ENCODE assay signal across 32 mouse cellular contexts in genomic region chr7:144307853-144308409, GRCm38 (mm10).
DNase-seq lines count a peak whose midpoint lies in the region; ATAC-seq lines count a peak whose summit lies in the region.
"Had no signal": no experiment of that assay in that cellular context is flagged by ENCODE, and none has a peak within 500 bp of the region (broad histone marks: within the 10 kb centered on the region; RNA-seq: fewer than 3 reads in every experiment).

No protein-coding gene starts in this region.

- H3K9ac ChIP-seq in hindbrain, embryonic 15.5 days, result no peak overlapping the region
- no peak overlapping the region for H3K9ac ChIP-seq in hindbrain, embryonic 13.5 days
- H3K9ac ChIP-seq in midbrain, embryonic 12.5 days (replicated peaks), result no peak overlapping the region
- H3K9ac ChIP-seq in midbrain, embryonic 11.5 days (ENCODE audit: low read length), result no peak overlapping the region
- H3K9ac ChIP-seq in midbrain, embryonic 16.5 days (ENCODE audit: low read depth, low read length), result 0 out of 2 replicates have a peak overlapping the region, but pooled peaks have one; percentile 7
- H3K9ac ChIP-seq: embryonic facial prominence, embryonic 15.5 days; forebrain, embryonic 12.5 days; heart, embryonic 15.5 days; hindbrain, embryonic 14.5 days; limb, embryonic 12.5 days; liver, embryonic 15.5 days; lung, embryonic 14.5 days; neural tube, embryonic 12.5 days; stomach, embryonic 15.5 days had no signal

- no peak overlapping the region for H3K4me3 ChIP-seq in hindbrain, embryonic 15.5 days
- H3K4me3 ChIP-seq in hindbrain, embryonic 13.5 days, result no peak overlapping the region
- H3K4me3 ChIP-seq in midbrain, embryonic 12.5 days, result no peak overlapping the region
- no peak overlapping the region for H3K4me3 ChIP-seq in midbrain, embryonic 11.5 days (ENCODE audit: low read depth, low read length)
- H3K4me3 ChIP-seq in midbrain, embryonic 16.5 days (ENCODE audit: low read depth, low read length), result no peak overlapping the region
- H3K4me3 ChIP-seq: embryonic facial prominence, embryonic 10.5 days; embryonic facial prominence, embryonic 15.5 days; forebrain, embryonic 12.5 days; heart, embryonic 10.5 days; heart, embryonic 15.5 days; limb, embryonic 12.5 days; liver, embryonic 15.5 days; myocyte; neural tube, embryonic 12.5 days; stomach, embryonic 15.5 days had no signal

- no peak overlapping the region for H3K4me2 ChIP-seq in hindbrain, embryonic 15.5 days
- H3K4me2 ChIP-seq in hindbrain, embryonic 13.5 days, result no peak overlapping the region
- H3K4me2 ChIP-seq in midbrain, embryonic 12.5 days (replicated peaks), result no peak overlapping the region
- H3K4me2 ChIP-seq in midbrain, embryonic 11.5 days, result no peak overlapping the region
- no peak overlapping the region for H3K4me2 ChIP-seq in midbrain, embryonic 16.5 days (ENCODE audit: low read length)
- H3K4me2 ChIP-seq: embryonic facial prominence, embryonic 15.5 days; forebrain, embryonic 12.5 days; heart, embryonic 15.5 days; hindbrain, embryonic 14.5 days; limb, embryonic 12.5 days; liver, embryonic 15.5 days; lung, embryonic 14.5 days; neural tube, embryonic 12.5 days; stomach, embryonic 15.5 days had no signal

- no peak for DNase-seq in midbrain, embryonic 11.5 days (ENCODE audit: low spot score, missing footprints)
- peak; percentile 64 for DNase-seq in retina, postnatal 1 day
- no peak for DNase-seq in gastrocnemius, postnatal 10 days
- no peak for DNase-seq in layer of hippocampus, postnatal 10 days (ENCODE audit: low spot score in 2 of 2)
- DNase-seq: adrenal gland, adult 2 months; cerebellum, adult 11-12 months; cerebellum, adult 9-11 months; gastrocnemius, postnatal 25 days; heart, adult 11 months; kidney, postnatal 14 days; layer of hippocampus, postnatal 36 days; lung, embryonic 14.5 days; lung, postnatal 14 days; right cerebral cortex, postnatal 25 days; thymus, postnatal 14 days had no signal

- WGBS in hindbrain, embryonic 15.5 days, result 60% methylated on average over 10 of the region's 10 CpGs
- 76% methylated on average over 10 of the region's 10 CpGs for WGBS in hindbrain, embryonic 13.5 days
- 66% methylated on average over 10 of the region's 10 CpGs for WGBS in midbrain, embryonic 12.5 days
- 74% methylated on average over 10 of the region's 10 CpGs for WGBS in midbrain, embryonic 11.5 days
- 55% methylated on average over 10 of the region's 10 CpGs for WGBS in midbrain, embryonic 16.5 days

- H3K27ac ChIP-seq in hindbrain, embryonic 15.5 days (replicated peaks), result 0 out of 2 replicates have a peak overlapping the region, but pooled peaks have one; percentile 10
- no peak overlapping the region; the same call in 1 of the 2 replicates for H3K27ac ChIP-seq in hindbrain, embryonic 13.5 days
- H3K27ac ChIP-seq in midbrain, embryonic 12.5 days (replicated peaks), result peak overlapping the region; percentile 60
- no peak overlapping the region; the same call in 1 of the 2 replicates for H3K27ac ChIP-seq in midbrain, embryonic 11.5 days (ENCODE audit: low read depth, low read length)
- peak overlapping the region; percentile 49 for H3K27ac ChIP-seq in midbrain, embryonic 16.5 days (ENCODE audit: low read length)
- H3K27ac ChIP-seq: embryonic facial prominence, embryonic 10.5 days; embryonic facial prominence, embryonic 15.5 days; forebrain, embryonic 12.5 days; heart, embryonic 10.5 days; heart, embryonic 15.5 days; hindbrain, embryonic 14.5 days; limb, embryonic 12.5 days; liver, embryonic 15.5 days; neural tube, embryonic 12.5 days; stomach, embryonic 15.5 days had no signal

- H3K4me1 ChIP-seq in hindbrain, embryonic 15.5 days (replicated peaks), result 0 out of 2 replicates have a peak, but pooled peaks cover 5% of the 10 kb centered on the region
- peaks cover 10% of the 10 kb centered on the region; the same call in 1 of the 2 replicates for H3K4me1 ChIP-seq in hindbrain, embryonic 13.5 days (replicated peaks)
- H3K4me1 ChIP-seq in midbrain, embryonic 12.5 days, result peaks cover 7% of the 10 kb centered on the region; the same call in 1 of the 2 replicates
- H3K4me1 ChIP-seq in midbrain, embryonic 11.5 days (ENCODE audit: control insufficient read depth, insufficient read depth, low read length), result no peaks in the 10 kb centered on the region; the same call in 1 of the 2 replicates
- peaks cover 11% of the 10 kb centered on the region for H3K4me1 ChIP-seq in midbrain, embryonic 16.5 days (ENCODE audit: control insufficient read depth, insufficient read depth, low read length)
- H3K4me1 ChIP-seq: embryonic facial prominence, embryonic 10.5 days; embryonic facial prominence, embryonic 15.5 days; heart, embryonic 10.5 days; heart, embryonic 15.5 days; limb, embryonic 12.5 days; liver, embryonic 15.5 days; stomach, embryonic 15.5 days had no signal

- H3K9me3 ChIP-seq in hindbrain, embryonic 15.5 days, result no peaks in the 10 kb centered on the region
- H3K9me3 ChIP-seq in hindbrain, embryonic 13.5 days, result 0 out of 2 replicates have a peak, but pooled peaks cover 2% of the 10 kb centered on the region
- H3K9me3 ChIP-seq in midbrain, embryonic 12.5 days, result no peaks in the 10 kb centered on the region
- H3K9me3 ChIP-seq in midbrain, embryonic 11.5 days (ENCODE audit: control insufficient read depth, low read length), result no peaks in the 10 kb centered on the region
- H3K9me3 ChIP-seq in midbrain, embryonic 16.5 days (replicated peaks; ENCODE audit: control insufficient read depth, low read length, poor library complexity, severe bottlenecking), result no peaks in the 10 kb centered on the region
- H3K9me3 ChIP-seq: embryonic facial prominence, embryonic 10.5 days; embryonic facial prominence, embryonic 15.5 days; forebrain, embryonic 12.5 days; heart, embryonic 10.5 days; heart, embryonic 15.5 days; limb, embryonic 12.5 days; liver, embryonic 15.5 days; neural tube, embryonic 12.5 days; stomach, embryonic 15.5 days had no signal

- no peaks in the 10 kb centered on the region for H3K27me3 ChIP-seq in hindbrain, embryonic 15.5 days
- H3K27me3 ChIP-seq in hindbrain, embryonic 13.5 days, result no peaks in the 10 kb centered on the region
- H3K27me3 ChIP-seq in midbrain, embryonic 12.5 days, result no peaks in the 10 kb centered on the region
- no peaks in the 10 kb centered on the region for H3K27me3 ChIP-seq in midbrain, embryonic 11.5 days (ENCODE audit: control insufficient read depth, insufficient read depth, low read length)
- H3K27me3 ChIP-seq in midbrain, embryonic 16.5 days (ENCODE audit: control insufficient read depth, insufficient read depth, low read depth, low read length), result no peaks in the 10 kb centered on the region
- H3K27me3 ChIP-seq: embryonic facial prominence, embryonic 15.5 days; forebrain, embryonic 12.5 days; heart, embryonic 15.5 days; limb, embryonic 12.5 days; liver, embryonic 15.5 days; neural tube, embryonic 12.5 days; stomach, embryonic 15.5 days had no signal

- ATAC-seq in hindbrain, embryonic 15.5 days (ENCODE audit: low FRiP score, low read depth), result peak; percentile 40; the same call in 1 of the 2 replicates
- no peak for ATAC-seq in hindbrain, embryonic 13.5 days (ENCODE audit: low FRiP score)
- no peak for ATAC-seq in midbrain, embryonic 12.5 days (ENCODE audit: low FRiP score, low read depth)
- no peak for ATAC-seq in midbrain, embryonic 11.5 days (ENCODE audit: low FRiP score)
- no peak; the same call in 1 of the 2 replicates for ATAC-seq in midbrain, embryonic 16.5 days
- ATAC-seq: activated CD4-positive, CD25-positive, alpha-beta regulatory T cell, adult 4 months; intestine, embryonic 16.5 days had no signal

- no peaks in the 10 kb centered on the region for H3K36me3 ChIP-seq in hindbrain, embryonic 15.5 days
- no peaks in the 10 kb centered on the region for H3K36me3 ChIP-seq in hindbrain, embryonic 13.5 days
- no peaks in the 10 kb centered on the region for H3K36me3 ChIP-seq in midbrain, embryonic 12.5 days
- H3K36me3 ChIP-seq in midbrain, embryonic 11.5 days (ENCODE audit: control insufficient read depth, insufficient read depth, low read length), result no peaks in the 10 kb centered on the region
- no peaks in the 10 kb centered on the region for H3K36me3 ChIP-seq in midbrain, embryonic 16.5 days (ENCODE audit: control insufficient read depth, insufficient read depth, low read length)
- H3K36me3 ChIP-seq: embryonic facial prominence, embryonic 10.5 days; embryonic facial prominence, embryonic 15.5 days; forebrain, embryonic 12.5 days; heart, embryonic 10.5 days; heart, embryonic 15.5 days; limb, embryonic 12.5 days; liver, embryonic 15.5 days; neural tube, embryonic 12.5 days; stomach, embryonic 15.5 days had no signal

Comparison
In these comparisons a context has a peak if more than half of its experiments do, and no peak if none do; other contexts are left out.
1. H3K27ac ChIP-seq: peak in hindbrain, embryonic 15.5 days (single experiment), midbrain, embryonic 12.5 days (single experiment) and midbrain, embryonic 16.5 days (single experiment); none in hindbrain, embryonic 13.5 days (single experiment) and midbrain, embryonic 11.5 days (single experiment).